Mouse (Mus musculus) natural killer cell, adult 2 months (primary cell): ENCODE results near the gene Fam114a2.

Experiments
- DNase-seq, 2 experiments: peaks; one replicate each; pipeline ENCODE4 v3.0.0; 2022; ENCODE audit warnings: low spot score in 2 of 2

Fam114a2 gene

DNA sequence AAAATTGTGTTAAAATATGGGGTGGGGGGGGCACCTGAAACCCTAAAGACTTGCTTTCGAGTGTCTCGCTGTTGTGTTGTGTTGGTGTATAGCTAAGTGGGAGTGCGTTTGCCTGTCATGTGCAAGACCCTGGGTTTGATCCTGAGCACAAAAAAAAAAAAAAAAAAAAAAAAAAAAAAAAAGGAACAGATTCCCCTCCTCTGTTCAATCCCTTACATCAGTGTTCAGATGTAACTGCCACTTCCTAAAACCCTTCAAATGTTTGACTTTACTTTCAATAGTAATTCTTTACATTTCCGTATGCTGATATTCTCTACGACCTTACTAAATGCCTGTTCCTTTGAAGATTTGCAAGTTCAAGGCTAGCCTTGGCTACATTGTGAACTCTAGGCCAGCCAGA is 887 bp upstream of the Fam114a2 start:
- DNase-seq = no peak

DNA sequence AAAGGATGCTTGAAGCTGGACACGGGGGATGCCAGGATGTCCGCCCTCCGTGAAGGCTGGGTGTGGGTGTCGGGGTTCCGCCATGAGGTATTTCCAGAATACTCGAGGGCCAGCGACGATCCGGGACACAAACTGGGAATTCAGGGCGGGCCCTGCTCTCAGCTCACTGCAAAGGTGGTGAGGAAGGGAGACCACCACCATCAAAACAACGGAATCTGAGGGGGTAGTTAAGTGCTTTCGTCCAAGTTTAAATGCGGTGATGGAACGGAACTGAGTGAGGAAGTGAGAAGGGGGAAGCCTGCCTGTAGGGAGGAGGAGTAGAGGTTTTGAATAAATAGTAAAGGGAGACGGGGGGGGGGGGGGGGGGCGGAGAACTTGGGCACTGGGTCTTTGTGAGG is 333 bp upstream of the Fam114a2 start:
- no peak for DNase-seq

DNA sequence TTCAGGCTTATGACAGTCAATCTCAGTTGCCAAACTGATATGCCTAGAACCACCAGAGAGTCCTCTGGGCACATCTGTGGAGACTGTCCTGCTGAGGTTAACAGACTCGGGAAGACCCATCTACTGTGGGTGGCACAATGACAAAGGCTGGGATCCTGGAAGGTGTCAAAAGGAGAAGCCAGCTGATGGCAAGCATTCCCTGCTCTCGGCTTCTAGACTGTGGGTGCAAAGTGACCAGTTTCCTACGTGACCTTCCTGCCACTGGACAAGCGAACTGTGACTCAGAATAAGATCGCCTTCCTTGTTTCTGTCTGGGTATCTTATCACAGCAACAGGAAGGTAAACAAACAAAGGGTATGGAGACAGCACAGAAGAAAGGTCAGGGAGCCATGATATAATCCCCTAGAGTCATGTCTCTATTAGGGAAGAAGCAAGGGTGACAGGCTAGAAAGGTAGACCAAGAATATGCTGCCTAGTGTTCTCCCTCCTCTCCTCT is 1.4 kb downstream of the Fam114a2 start:
- DNase-seq = no peak

DNA sequence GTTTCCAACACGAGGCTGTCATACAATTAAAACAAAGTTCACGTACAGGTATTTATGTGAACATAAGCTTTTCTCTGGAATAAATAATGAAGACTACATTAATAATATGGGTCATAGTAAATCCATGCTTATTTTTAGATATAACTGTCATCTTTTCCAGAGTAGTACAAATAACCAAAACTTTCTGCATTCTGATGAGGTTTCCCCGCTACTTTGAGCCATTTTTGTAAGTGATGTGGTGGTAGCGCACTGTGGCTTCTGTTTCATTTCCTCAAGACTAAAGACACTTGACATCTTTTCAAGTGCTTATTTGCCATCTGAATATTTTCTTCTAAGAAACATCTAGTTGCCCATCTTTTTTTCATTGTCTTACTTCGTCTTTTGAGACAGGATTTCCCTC is 3.2 kb downstream of the Fam114a2 start:
- no peak for DNase-seq

DNA sequence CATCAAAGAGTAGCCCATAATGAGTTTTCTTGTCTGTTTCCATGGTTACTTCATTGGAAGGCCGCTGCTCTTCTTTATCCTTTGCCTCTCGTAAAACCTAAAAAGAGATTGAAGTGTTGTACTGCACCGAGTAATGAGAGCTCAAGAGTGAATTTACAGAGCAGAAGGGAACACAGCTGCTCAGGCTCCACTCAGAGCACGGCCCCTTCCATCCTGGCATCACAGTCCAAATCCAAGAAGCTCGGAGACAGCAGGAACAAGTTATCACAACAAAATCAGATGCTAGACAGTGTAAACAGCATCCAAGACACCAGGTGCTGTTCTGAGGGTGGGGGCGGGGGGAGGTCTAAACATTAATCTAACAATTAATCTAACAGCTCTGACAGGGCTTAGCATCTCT is 11.5 kb downstream of the Fam114a2 start:
- no peak for DNase-seq

DNA sequence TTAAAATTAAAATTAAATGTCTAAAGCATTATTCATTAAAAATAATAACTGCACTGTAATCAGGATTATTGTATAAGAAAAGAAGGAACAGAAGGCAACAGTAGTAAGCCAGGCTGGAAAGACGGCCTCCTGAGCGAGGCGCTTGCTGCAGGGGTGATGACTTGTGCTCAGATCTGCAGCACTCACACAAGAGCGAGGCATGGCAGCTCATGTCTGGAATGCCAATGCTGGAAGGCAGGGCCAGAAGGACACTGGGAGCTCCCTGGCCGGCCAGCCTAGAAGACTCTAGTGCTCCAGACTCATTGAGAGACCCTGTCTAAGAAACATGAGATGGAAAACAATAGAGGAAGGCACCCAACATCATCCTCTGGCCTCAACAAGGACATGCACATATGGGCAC is 15.3 kb downstream of the Fam114a2 start:
- no peak for DNase-seq

DNA sequence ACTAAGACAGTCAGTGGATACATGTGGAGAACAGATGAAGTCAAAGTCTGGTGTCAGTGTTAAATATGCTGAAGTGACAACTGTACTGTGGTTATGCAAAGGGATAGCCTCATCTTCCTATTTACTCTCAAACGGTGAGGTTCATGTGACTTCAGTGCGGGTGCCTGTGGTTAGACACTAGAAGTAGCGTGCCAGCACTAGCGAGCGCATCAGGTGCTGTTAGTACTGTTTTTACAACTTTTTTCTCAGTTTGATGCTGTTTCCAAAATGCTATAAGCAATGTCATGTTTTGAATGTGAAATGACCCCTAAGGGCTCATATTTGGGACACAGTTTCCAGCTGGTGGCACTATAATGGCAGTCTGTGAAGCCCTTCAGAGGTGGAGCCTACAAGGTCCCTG is 20.2 kb downstream of the Fam114a2 start:
- DNase-seq = no peak

DNA sequence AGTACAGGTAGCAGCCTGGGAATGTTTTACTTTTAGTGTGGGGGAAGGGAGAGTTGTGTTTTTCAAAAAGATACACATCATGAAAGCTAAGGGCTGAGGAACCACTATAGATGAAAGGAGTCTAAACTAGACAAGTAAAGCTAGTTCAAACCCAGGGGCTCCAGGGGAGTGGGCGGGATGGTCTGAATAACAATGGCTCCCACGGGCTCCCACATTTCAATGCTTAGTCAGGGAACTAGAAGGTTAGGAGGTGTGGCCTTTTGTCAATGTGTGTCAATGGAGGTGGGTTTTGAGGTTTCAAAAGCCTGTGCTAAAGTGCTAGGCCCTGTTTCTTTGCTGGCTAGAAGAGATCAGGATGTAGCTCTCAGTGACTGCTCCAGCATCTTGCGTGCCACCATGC is 20.7 kb downstream of the Fam114a2 start:
- no peak for DNase-seq

DNA sequence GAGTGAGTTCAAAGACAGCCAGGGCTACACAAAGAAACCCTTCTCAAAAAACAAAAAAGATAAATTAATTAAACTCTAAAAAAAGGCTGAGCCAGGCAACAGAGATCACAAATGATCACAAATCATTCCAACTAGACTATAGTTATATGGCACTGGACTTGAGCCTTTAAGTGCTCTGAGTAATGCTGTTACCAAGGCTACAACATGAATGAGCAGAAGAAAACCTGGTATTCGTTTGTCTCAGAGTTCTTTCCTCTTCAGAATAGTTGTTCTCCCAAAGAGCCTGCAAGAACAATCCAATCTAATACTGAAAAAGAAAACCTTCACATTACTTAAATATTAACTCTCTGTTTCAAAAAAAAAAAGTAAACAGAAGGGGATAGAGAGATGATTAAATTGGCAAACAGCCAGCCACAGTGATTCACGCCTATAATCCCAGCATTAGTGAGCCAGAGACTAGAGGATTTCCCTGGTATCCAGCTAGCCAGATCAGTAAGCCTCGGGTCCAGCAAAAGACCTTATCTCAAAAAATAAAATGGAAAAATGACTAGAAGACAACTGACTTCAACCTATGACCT is 21.9 kb downstream of the Fam114a2 start:
- no peak for DNase-seq

DNA sequence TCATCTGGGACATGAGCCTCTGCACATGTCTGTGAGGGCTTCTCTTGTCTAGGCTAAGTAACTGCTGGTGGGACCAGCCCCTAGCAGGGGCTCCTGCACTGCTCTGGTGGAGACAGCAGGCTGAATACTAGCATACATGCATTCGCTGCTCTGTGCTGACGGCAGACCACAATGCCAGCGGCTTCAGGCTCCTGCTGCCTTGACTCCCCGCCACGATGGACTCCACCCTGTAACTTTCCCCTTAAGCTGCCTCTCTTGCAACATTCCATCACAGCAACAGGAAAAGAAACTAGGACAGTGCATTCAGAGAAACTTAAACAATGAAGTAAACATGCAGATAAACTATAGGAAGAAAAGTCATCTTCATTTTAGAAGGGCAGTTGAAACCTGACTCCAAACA is 30.0 kb downstream of the Fam114a2 start:
- DNase-seq = no peak

DNA sequence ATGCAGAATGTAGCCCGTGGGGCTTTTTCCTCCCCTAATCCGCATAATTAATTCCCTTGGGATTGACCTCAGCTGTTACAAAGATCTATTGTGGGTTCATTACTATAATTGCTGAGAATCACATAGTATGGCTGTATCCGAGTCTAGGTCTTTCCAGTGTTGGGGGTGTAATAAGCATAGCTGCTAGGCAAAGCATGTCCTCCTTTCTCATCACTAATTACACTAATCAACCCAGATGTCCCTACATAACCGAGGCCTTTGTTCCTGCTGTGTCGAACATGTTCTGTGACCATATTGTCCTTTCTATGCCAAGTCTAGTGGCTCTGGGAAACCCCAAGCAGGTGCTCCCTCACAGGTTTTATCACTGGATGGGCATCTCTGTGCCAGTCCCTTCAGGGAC is 40.3 kb downstream of the Fam114a2 start:
- no peak for DNase-seq

DNA sequence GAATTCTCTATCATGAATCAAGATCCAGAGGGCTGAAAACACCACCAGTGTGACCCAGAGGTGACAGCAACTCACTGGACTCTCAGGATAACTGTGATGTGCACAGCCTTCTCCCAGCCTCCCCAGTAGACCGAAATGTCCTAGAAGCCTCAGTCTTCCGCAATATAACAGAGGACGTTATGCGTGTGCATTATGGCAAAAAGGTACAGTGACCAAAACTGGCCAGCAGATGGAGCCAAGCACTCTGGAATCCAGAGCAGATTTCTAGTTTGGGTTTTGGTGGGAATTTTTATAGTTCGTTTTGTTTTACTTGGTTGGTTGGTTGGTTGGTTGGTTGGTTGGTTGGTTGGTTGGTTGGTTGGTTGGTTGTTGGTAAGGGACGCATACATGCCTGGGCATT is 43.3 kb downstream of the Fam114a2 start:
- DNase-seq = no peak

DNA sequence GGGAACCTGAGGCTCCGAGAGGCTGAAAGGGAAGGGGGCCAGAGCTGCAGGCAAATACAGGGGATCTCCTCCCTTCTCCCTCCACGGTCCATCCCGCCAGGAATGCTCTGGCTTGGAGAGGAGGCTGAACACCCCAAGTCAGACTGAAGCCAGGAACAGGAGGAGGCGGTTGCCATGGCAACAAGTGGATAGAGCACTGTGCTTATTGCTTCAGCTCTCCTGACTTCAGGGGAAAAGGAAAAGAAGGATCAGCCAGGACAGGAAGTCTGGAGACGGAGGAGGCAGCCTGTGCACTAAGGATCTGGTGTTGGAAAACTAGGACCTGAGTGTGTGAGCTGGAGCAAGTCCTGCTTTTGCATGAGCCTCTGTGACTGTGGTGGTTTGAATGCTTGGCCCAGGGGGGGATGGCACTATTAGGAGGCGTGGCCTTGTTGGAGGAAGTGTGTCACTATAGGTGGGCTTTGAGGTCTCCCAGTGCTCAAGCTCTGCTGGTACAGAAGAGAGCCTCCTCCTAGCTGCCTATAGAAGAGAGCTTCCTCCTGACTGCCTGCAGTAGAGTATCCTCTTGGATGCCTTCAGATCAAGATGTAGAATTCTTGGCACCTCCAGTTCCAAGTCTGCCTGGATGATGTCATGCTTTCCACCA is 44.0 kb downstream of the Fam114a2 start:
- no peak for DNase-seq

DNA sequence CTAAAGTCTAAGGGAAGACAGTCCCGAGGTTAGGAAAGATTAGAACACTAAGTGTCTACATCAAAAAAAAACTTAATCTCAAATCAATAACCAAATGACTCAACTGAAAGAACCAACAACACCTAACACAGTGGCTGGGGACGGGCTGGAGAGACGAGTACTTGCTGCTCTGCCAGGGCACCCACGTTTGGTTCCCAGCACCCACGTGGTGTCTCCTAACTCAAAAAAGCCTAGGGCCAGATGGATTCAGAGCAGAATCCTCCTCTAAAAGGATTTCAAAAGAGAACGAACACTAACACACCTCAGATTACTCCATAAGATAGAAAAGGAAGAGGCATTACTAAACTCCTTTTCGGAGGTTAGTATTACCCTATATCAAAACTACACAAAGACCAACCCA is 47.4 kb downstream of the Fam114a2 start:
- no peak for DNase-seq

DNA sequence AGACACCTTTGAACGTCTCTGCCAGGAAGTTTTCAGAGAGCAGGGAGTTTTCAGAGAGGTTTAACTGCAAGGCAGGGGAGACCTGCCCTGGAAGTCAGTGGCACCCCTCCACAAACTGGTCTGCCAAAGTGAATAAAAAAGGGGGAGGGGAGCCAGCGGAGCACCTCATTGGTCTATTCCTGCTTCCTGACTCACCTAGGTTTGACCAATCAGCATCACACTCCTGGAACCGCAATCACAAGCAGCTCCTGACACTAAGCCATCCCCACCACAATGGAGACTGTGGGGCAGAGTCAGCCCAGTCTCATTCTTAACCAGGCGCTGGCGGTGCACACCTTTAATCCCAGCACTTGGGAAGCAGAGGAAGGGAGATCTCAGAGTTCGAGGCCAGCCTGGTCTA is 48.4 kb downstream of the Fam114a2 start:
- DNase-seq = no peak

DNA sequence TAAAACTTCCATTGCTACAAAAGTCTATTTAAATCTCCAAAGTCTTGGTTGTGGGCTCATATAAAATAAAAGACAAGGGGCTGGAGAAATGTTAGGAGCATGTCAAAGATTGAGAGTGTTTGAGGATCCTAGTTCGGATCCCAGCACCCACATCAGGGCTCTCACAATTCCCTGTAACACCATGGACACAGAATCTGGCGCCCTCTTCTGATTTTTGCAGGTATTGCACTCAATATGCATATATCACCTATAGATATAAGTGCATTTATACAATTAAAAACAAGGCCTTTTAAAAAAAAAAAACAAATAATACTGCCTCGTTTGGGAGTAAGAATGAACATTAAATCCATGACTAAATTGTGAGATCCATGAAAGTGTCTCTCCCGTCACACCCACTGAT is 49.7 kb downstream of the Fam114a2 start:
- DNase-seq = peak in 1 of 2 experiments; percentile 5

DNA sequence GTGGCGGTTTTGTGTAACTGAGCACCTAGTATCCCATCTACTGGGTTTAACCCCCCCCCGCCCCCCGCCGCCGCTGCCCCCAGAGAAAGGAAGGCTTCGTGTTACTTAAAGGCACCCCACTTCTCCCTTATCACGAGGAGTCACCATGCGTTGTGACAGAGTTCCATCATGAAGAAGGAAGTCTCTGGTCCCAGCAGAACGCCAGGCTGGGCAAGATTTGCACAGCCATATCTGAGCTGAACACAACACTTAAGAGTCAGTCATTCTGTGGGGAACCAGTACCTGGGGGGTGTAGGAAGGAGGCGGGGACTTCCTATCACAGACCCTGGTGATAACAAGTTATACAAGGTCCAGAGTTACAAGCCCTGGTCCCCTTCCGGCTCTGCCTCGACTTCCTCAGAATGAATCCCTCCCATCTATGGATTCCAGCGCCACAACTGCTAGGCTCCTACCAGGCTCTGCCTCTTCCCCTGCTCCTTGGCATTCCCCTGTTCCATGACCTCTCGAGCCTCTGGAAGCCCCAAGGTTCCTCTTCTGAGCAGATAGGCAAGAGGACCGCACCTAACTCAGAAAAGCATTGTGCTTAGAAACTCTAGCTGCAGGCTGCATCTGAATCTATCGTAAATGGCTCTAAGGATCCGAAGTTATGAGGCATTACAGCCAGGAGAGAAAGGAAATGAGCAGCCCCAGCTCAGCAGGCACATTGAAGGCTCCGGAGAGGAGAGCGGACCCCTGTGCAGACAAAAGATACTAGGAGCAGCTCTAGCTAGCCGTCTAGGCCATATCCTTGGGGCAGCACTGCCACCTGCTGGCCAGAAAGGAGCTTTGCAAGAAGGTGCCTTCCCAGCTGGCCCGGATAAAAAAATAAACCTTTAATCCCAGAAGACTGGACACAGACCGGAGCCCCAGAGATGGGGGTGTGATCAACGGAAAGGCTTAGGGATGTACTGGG is 51.0 kb downstream of the Fam114a2 start:
- DNase-seq = peak; percentile 29 to 51

DNA sequence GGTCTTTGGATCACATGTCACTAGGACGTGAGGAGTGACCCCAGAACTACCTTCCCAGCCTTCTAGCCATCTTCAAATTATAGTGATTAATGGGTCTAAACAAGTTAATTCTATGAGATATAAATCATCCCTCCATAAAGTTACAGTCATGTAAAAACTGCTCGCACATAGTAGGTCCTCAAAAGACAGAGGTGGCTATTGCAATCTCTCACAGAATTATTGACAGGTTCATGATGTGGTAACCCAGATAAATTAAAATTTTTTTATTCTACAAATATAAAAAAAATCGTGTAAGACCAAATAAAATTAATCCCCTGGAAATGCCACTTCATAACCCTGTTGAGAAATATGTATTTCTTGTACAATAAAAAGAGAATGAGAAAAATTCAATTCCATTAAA is 52.6 kb downstream of the Fam114a2 start:
- DNase-seq = no peak

DNA sequence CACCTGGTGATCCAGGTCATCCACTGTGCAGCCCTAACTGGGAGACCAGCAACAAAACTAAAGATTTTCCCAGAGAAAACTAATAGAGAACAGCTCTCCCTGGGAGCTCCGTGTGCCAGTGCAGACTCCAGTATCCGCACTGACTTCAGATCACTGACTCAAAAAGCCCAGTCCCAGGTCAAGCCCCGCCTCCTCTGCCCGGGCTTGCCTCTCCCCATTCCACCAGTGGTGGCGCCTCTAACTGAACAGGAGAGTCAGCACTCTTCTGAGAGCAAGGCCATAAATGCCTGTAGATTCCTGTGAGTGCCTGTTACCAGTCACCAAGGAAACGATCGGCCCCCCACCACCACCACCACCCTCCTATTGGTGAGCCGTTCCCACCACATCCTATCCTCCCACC is 53.4 kb downstream of the Fam114a2 start:
- DNase-seq = no peak

DNA sequence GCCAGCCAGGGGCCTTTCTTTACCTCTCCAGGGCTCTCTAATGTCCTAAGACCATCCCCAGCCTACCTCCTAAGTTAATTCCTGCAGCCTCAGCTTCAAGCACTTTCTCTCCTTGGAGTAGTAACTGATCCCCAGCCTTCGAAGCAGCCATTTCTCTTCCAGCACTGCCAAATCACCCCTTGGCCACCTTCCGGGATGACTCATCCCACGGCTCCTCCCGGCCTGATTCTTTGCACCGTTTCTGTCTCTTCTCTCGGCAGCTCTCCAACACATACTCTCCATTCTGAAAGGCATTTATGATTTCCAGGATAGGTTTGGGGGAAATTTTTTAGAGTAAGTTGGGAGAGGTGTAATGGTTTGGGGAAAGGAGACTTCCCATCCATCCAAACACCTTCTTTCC is 58.7 kb downstream of the Fam114a2 start:
- DNase-seq = no peak

DNA sequence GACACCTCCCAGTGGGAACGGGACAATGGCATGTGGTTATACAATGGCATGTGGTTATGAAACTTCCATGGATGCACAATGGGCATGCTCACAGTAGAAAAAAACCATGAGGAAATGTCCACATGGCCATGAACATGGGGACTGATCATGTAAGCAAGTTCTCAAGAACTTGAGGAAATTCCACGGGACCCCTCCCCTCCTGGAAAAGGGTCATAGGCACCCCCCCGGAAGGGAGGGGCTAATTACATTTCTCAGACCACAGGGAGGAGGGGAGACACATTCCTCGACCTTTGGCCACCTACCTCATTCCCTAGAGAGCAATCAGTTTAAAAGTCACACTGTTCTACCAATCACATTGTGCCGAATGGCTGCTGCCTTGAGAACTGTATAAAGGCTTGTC is 64.0 kb downstream of the Fam114a2 start:
- DNase-seq = no peak

DNA sequence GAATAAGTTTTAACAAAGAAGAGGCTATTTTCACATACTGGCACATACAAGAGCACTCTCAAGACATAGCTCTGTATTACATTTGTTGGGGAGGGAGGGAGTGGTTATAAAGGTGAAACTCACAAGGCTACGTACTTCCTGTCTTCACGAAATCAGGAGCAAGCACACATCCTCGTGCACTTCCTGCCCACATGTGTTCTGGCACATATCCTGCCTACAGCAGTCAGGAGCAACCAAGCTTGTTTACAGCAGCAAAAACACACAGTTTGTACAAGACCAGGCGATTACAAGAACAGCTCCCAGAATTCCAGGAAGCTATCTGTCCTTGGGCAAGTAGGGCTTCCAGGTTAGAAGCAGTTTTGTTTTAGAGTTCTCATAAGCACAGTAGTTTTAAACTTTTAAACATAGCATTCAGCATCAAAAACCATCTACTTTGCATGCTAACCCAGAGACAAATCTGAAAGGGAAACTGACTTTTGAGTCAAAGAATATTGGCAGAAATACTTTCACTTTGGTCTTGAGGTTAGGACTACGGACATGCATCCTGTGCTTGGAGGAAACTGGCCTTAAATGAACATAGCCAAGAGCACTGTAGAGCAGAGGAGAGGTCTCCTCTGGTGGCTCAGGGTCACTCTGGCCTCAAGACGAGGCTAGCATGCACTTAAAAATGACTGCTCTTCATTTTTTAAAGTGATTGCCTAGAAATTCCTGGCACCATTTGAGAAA is 73.0 kb downstream of the Fam114a2 start:
- peak; percentile 36 to 48 for DNase-seq
